Mouse (Mus musculus): ENCODE data around the gene Myo5c. TPM values are rescaled to one million over a fixed set of nuclear protein-coding genes. Genes with fewer than 3 reads are reported as not detected.
"Not testable (repeated sequence)": the region's sequence is repeated elsewhere in the genome, so short reads cannot be mapped to it uniquely, and the experiment has no call there.

Gene Myo5c
- total and polyA plus RNA-seq, 2 experiments from 2014 or later = 0.22 to 0.62 TPM

GRCm38 (mm10) chr9:75248874-75249273, 17.1 kb downstream of the Myo5c start:
- no peak for TF ChIP-seq CTCF (IDR thresholded peaks at IDR 0.05)
- Histone ChIP-seq H3K36me3 (ENCODE audit: insufficient read depth, low read length) (no peaks in the 10 kb centered on the region), H3K4me2 (ENCODE audit: low read depth, low read length, poor library complexity, severe bottlenecking) (no peak overlapping the region), H3K9me3 (ENCODE audit: low read length) (no peaks in the 10 kb centered on the region), H3K4me1 (ENCODE audit: insufficient read depth, low read length) (peaks cover 4% of the 10 kb centered on the region), H3K4me3 (ENCODE audit: low read depth, low read length) (no peak overlapping the region), H3K27ac (ENCODE audit: low read depth, low read length) (no peak overlapping the region), H3K9ac (replicated peaks; ENCODE audit: low read length, poor library complexity, severe bottlenecking) (no peak overlapping the region), H3K27me3 (ENCODE audit: insufficient read depth, low read length) (no peaks in the 10 kb centered on the region)
- ATAC-seq (ENCODE audit: low FRiP score) (no peak), DNase-seq (ENCODE audit: low spot score) (no peak)

- ATAC-seq (ENCODE audit: low FRiP score); H3K9me3 ChIP-seq (ENCODE audit: low read length); H3K36me3 ChIP-seq (ENCODE audit: insufficient read depth, low read length); H3K9ac ChIP-seq (replicated peaks; ENCODE audit: low read length, poor library complexity, severe bottlenecking); H3K4me2 ChIP-seq (ENCODE audit: low read depth, low read length, poor library complexity, severe bottlenecking); DNase-seq (ENCODE audit: low spot score); H3K27me3 ChIP-seq (ENCODE audit: insufficient read depth, low read length); H3K4me3 ChIP-seq (ENCODE audit: low read depth, low read length): not testable (repeated sequence)
- 0 out of 2 replicates have a peak overlapping the region, but pooled peaks have one; percentile 6 for H3K27ac ChIP-seq (ENCODE audit: low read depth, low read length)
- WGBS = 81% methylated on average over 6 of the region's 6 CpGs
- H3K4me1 ChIP-seq (ENCODE audit: insufficient read depth, low read length) = peaks cover 10% of the 10 kb centered on the region
Measured at GRCm38 (mm10) chr9:75253158-75253557, 21.3 kb downstream of the Myo5c start.

- no peak overlapping the region for H3K4me2 ChIP-seq (ENCODE audit: low read depth, low read length, poor library complexity, severe bottlenecking)
- WGBS = 30% methylated on average over 3 of the region's 3 CpGs
- peaks cover 10% of the 10 kb centered on the region for H3K4me1 ChIP-seq (ENCODE audit: insufficient read depth, low read length)
- ATAC-seq (ENCODE audit: low FRiP score) (no peak), DNase-seq (ENCODE audit: low spot score) (no peak)
- no peaks in the 10 kb centered on the region for H3K27me3 ChIP-seq (ENCODE audit: insufficient read depth, low read length)
- H3K9me3 ChIP-seq (ENCODE audit: low read length) = no peaks in the 10 kb centered on the region
- H3K9ac ChIP-seq (replicated peaks; ENCODE audit: low read length, poor library complexity, severe bottlenecking) = no peak overlapping the region
- H3K36me3 ChIP-seq (ENCODE audit: insufficient read depth, low read length) = no peaks in the 10 kb centered on the region
- TF ChIP-seq CTCF (IDR thresholded peaks at IDR 0.05) = no peak
- H3K4me3 ChIP-seq (ENCODE audit: low read depth, low read length) = no peak overlapping the region
- H3K27ac ChIP-seq (ENCODE audit: low read depth, low read length) = peak overlapping the region; percentile 75
Measured at GRCm38 (mm10) chr9:75253766-75254165, 21.9 kb downstream of the Myo5c start.

GRCm38 (mm10) chr9:75254196-75254955, 22.6 kb downstream of the Myo5c start:
- peaks cover 10% of the 10 kb centered on the region for H3K4me1 ChIP-seq (ENCODE audit: insufficient read depth, low read length)
- H3K36me3 ChIP-seq (ENCODE audit: insufficient read depth, low read length) = no peaks in the 10 kb centered on the region
- no peak for TF ChIP-seq CTCF (IDR thresholded peaks at IDR 0.05)
- no peak overlapping the region for H3K4me3 ChIP-seq (ENCODE audit: low read depth, low read length)
- ATAC-seq (ENCODE audit: low FRiP score) (peak; percentile 92), DNase-seq (ENCODE audit: low spot score) (peak; percentile 91)
- H3K9ac ChIP-seq (replicated peaks; ENCODE audit: low read length, poor library complexity, severe bottlenecking) = no peak overlapping the region
- 34% methylated on average over 13 of the region's 13 CpGs for WGBS
- no peak overlapping the region for H3K4me2 ChIP-seq (ENCODE audit: low read depth, low read length, poor library complexity, severe bottlenecking)
- no peaks in the 10 kb centered on the region for H3K9me3 ChIP-seq (ENCODE audit: low read length)
- H3K27ac ChIP-seq (ENCODE audit: low read depth, low read length) = peak overlapping the region; percentile 75
- H3K27me3 ChIP-seq (ENCODE audit: insufficient read depth, low read length) = no peaks in the 10 kb centered on the region

GRCm38 (mm10) chr9:75255820-75256545, 24.2 kb downstream of the Myo5c start:
- no peak overlapping the region for H3K9ac ChIP-seq (replicated peaks; ENCODE audit: low read length, poor library complexity, severe bottlenecking)
- no peak for DNase-seq (ENCODE audit: low spot score)
- no peak overlapping the region for H3K4me2 ChIP-seq (ENCODE audit: low read depth, low read length, poor library complexity, severe bottlenecking)
- no peak overlapping the region for H3K4me3 ChIP-seq (ENCODE audit: low read depth, low read length)
- no peaks in the 10 kb centered on the region for H3K9me3 ChIP-seq (ENCODE audit: low read length)
- peaks cover 10% of the 10 kb centered on the region for H3K4me1 ChIP-seq (ENCODE audit: insufficient read depth, low read length)
- no peaks in the 10 kb centered on the region for H3K36me3 ChIP-seq (ENCODE audit: insufficient read depth, low read length)
- ATAC-seq (ENCODE audit: low FRiP score) = no peak
- no peak for TF ChIP-seq CTCF (IDR thresholded peaks at IDR 0.05)
- WGBS = 89% methylated on average over 14 of the region's 14 CpGs
- no peak overlapping the region for H3K27ac ChIP-seq (ENCODE audit: low read depth, low read length)
- no peaks in the 10 kb centered on the region for H3K27me3 ChIP-seq (ENCODE audit: insufficient read depth, low read length)

- Histone ChIP-seq H3K36me3 (ENCODE audit: insufficient read depth, low read length) (no peaks in the 10 kb centered on the region), H3K9me3 (ENCODE audit: low read length) (no peaks in the 10 kb centered on the region), H3K9ac (replicated peaks; ENCODE audit: low read length, poor library complexity, severe bottlenecking) (no peak overlapping the region), H3K4me3 (ENCODE audit: low read depth, low read length) (no peak overlapping the region), H3K4me1 (ENCODE audit: insufficient read depth, low read length) (peaks cover 16% of the 10 kb centered on the region), H3K27ac (ENCODE audit: low read depth, low read length) (no peak overlapping the region), H3K4me2 (ENCODE audit: low read depth, low read length, poor library complexity, severe bottlenecking) (no peak overlapping the region), H3K27me3 (ENCODE audit: insufficient read depth, low read length) (no peaks in the 10 kb centered on the region)
- TF ChIP-seq CTCF (IDR thresholded peaks at IDR 0.05) = no peak
- ATAC-seq (ENCODE audit: low FRiP score) = no peak
- no peak for DNase-seq (ENCODE audit: low spot score)
- 73% methylated on average over 4 of the region's 4 CpGs for WGBS
Measured at GRCm38 (mm10) chr9:75258792-75259191, 27.0 kb downstream of the Myo5c start.

Measured in midbrain, postnatal 0 days (tissue).